Mouse (Mus musculus): Measurements from ENCODE around the gene Bpnt1. TPM values are rescaled to one million over a fixed set of nuclear protein-coding genes. Genes with fewer than 3 reads are reported as not detected.

Bpnt1 gene
- 31.8 and 33.1 TPM in 2 replicates for polyA plus RNA-seq (2014; fragmentation: Nextera tagmentation; extraction: Ambion mirVana)

- Histone ChIP-seq H3K9me3 (ENCODE audit: control insufficient read depth, low read length) (no peaks in the 10 kb centered on the region), H3K36me3 (ENCODE audit: control insufficient read depth, insufficient read depth, low read length) (no peaks in the 10 kb centered on the region), H3K27ac (ENCODE audit: low read depth, low read length) (peak within 1 kb of the TSS; percentile 69), H3K27me3 (ENCODE audit: control insufficient read depth, insufficient read depth, low read length) (no peaks in the 10 kb centered on the region), H3K9ac (ENCODE audit: low read length) (peak within 1 kb of the TSS; percentile 80), H3K4me3 (ENCODE audit: low read depth, low read length) (peak within 1 kb of the TSS; percentile 60), H3K4me2 (ENCODE audit: low read depth, low read length, severe bottlenecking) (peak within 1 kb of the TSS; percentile 69), H3K4me1 (replicated peaks; ENCODE audit: control insufficient read depth, insufficient read depth, low read length) (peaks cover 2% of the 10 kb centered on the region; the same call in 1 of the 2 replicates)
- ATAC-seq (replicated peaks; ENCODE audit: low FRiP score) (peak; percentile 83), DNase-seq (ENCODE audit: low spot score) (peak; percentile 93)
- WGBS = under 1% methylated on average over 24 of the region's 32 CpGs
Observed at GRCm38 (mm10) chr1:185331983-185332430, at the start of gene Bpnt1. Gene Bpnt1, plus strand, starts transcription at chr1:185332149.

DNA sequence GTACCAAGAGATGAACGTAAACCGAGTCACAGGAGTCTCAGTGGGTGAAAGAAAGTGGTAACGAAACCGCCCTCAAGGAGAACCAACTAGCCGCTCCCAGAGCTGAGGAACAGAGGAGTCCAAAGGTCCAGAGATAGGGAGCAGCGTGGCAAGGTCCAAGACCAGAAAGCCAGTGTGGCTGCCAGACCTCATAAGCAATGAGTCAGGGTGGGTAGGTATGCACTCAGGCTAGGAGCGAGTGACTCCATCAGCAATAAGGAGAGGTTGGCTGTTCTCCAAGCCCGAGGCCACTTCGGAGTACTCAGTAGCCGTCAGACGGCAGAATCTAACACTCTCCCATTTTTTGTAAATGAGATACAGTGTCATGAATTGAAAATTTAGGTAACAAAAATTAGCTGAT, 49.1 kb upstream of the Bpnt1 start:
- peak; percentile 42 for DNase-seq (ENCODE audit: low spot score)

DNA sequence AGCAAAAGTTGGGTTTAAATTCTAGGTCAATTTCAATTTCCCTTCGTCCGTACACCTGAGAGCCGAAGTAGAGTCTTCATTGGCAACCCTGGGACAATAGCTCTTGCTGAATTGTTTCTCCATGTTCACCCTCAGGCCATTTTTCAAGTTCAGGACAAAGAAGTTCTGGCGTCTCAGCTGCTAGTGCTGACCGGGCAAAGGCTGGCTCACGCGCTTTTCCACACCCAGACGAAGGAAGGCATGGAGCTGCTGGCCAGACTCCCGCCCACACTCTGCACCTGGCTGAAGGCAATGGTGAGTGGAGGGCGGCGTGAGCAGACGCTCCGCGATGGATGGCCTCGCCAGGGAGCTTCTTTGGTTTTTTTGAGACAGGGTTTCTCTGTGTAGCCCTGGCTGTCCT, 48.7 kb upstream of the Bpnt1 start:
- H3K9ac ChIP-seq (ENCODE audit: low read length) = no peak overlapping the region
- H3K27me3 ChIP-seq (ENCODE audit: control insufficient read depth, insufficient read depth, low read length) = no peaks in the 10 kb centered on the region
- H3K36me3 ChIP-seq (ENCODE audit: control insufficient read depth, insufficient read depth, low read length) = peaks cover 3% of the 10 kb centered on the region
- no peak overlapping the region for H3K4me3 ChIP-seq (ENCODE audit: low read depth, low read length)
- DNase-seq (ENCODE audit: low spot score) (no peak), ATAC-seq (replicated peaks; ENCODE audit: low FRiP score) (no peak)
- H3K9me3 ChIP-seq (ENCODE audit: control insufficient read depth, low read length) = no peaks in the 10 kb centered on the region
- no peak overlapping the region for H3K27ac ChIP-seq (ENCODE audit: low read depth, low read length)
- WGBS = 94% methylated on average over 15 of the region's 15 CpGs
- H3K4me2 ChIP-seq (ENCODE audit: low read depth, low read length, severe bottlenecking) = no peak overlapping the region
- no peaks in the 10 kb centered on the region for H3K4me1 ChIP-seq (replicated peaks; ENCODE audit: control insufficient read depth, insufficient read depth, low read length)

More for the DNA sequence above, 49.1 kb upstream of the Bpnt1 start:
- H3K4me3 ChIP-seq (ENCODE audit: low read depth, low read length) = no peak overlapping the region
- 96% methylated on average over 11 of the region's 11 CpGs for WGBS
- H3K9ac ChIP-seq (ENCODE audit: low read length) = no peak overlapping the region
- no peak overlapping the region for H3K4me2 ChIP-seq (ENCODE audit: low read depth, low read length, severe bottlenecking)
- no peak for ATAC-seq (replicated peaks; ENCODE audit: low FRiP score)
- H3K27me3 ChIP-seq (ENCODE audit: control insufficient read depth, insufficient read depth, low read length) = no peaks in the 10 kb centered on the region
- H3K9me3 ChIP-seq (ENCODE audit: control insufficient read depth, low read length) = no peaks in the 10 kb centered on the region
- H3K36me3 ChIP-seq (ENCODE audit: control insufficient read depth, insufficient read depth, low read length) = peaks cover 3% of the 10 kb centered on the region
- H3K27ac ChIP-seq (ENCODE audit: low read depth, low read length) = no peak overlapping the region
- H3K4me1 ChIP-seq (replicated peaks; ENCODE audit: control insufficient read depth, insufficient read depth, low read length) = no peaks in the 10 kb centered on the region

DNA sequence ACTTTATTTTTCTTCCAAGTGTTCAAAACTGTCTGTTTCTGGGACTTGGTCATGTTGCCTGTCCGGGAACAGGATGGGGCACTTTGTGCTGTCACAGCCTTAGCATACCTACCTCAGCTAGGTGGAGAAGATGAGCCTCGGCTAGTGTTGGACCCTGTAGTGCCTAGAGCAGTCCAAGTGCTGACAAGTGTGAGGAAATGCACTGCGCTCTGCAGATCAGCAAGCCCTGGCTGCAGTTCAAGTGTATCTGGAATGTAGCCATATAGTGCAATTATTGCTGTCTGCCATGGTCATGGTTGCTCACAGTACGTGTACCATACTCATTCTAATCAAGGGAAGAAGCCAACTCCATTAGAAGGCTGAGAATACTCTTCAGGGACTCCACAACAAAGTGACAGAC, 47.2 kb upstream of the Bpnt1 start:
- WGBS = 87% methylated on average over 4 of the region's 4 CpGs

DNA sequence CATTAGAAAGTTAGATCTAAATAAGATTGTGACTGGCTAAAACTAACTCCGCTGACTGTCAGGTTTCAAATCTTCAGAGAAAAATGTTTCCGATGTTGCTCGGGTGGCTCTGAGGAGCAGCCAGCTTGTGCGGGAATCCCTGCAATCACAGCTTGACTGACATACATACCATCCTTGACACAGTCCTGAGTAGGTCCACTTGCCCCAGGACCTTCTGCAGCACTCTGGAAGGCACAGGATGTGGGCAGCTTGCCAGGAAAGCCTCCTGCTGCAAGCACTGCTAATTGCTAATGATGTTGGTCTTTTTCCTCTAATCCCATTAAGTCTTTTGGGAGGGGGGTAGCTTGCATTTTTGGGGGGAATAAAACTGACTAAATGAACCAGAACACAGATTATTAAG, 46.8 kb upstream of the Bpnt1 start:
- H3K27ac ChIP-seq (ENCODE audit: low read depth, low read length) = no peak overlapping the region
- 0 out of 2 replicates have a peak, but pooled peaks have one; percentile 42 for ATAC-seq (replicated peaks; ENCODE audit: low FRiP score)
- no peaks in the 10 kb centered on the region for H3K9me3 ChIP-seq (ENCODE audit: control insufficient read depth, low read length)
- no peaks in the 10 kb centered on the region for H3K4me1 ChIP-seq (replicated peaks; ENCODE audit: control insufficient read depth, insufficient read depth, low read length)
- no peak overlapping the region for H3K9ac ChIP-seq (ENCODE audit: low read length)
- no peak for DNase-seq (ENCODE audit: low spot score)
- H3K4me3 ChIP-seq (ENCODE audit: low read depth, low read length) = no peak overlapping the region
- WGBS = 93% methylated on average over 4 of the region's 4 CpGs
- no peak overlapping the region for H3K4me2 ChIP-seq (ENCODE audit: low read depth, low read length, severe bottlenecking)
- H3K36me3 ChIP-seq (ENCODE audit: control insufficient read depth, insufficient read depth, low read length) = peaks cover 3% of the 10 kb centered on the region
- no peaks in the 10 kb centered on the region for H3K27me3 ChIP-seq (ENCODE audit: control insufficient read depth, insufficient read depth, low read length)

More for the DNA sequence above, 47.2 kb upstream of the Bpnt1 start:
- Histone ChIP-seq H3K36me3 (ENCODE audit: control insufficient read depth, insufficient read depth, low read length) (peaks cover 3% of the 10 kb centered on the region), H3K27ac (ENCODE audit: low read depth, low read length) (no peak overlapping the region), H3K4me1 (replicated peaks; ENCODE audit: control insufficient read depth, insufficient read depth, low read length) (no peaks in the 10 kb centered on the region), H3K9me3 (ENCODE audit: control insufficient read depth, low read length) (no peaks in the 10 kb centered on the region), H3K9ac (ENCODE audit: low read length) (no peak overlapping the region), H3K4me2 (ENCODE audit: low read depth, low read length, severe bottlenecking) (no peak overlapping the region), H3K27me3 (ENCODE audit: control insufficient read depth, insufficient read depth, low read length) (no peaks in the 10 kb centered on the region), H3K4me3 (ENCODE audit: low read depth, low read length) (no peak overlapping the region)
- ATAC-seq (replicated peaks; ENCODE audit: low FRiP score) (no peak), DNase-seq (ENCODE audit: low spot score) (no peak)

DNA sequence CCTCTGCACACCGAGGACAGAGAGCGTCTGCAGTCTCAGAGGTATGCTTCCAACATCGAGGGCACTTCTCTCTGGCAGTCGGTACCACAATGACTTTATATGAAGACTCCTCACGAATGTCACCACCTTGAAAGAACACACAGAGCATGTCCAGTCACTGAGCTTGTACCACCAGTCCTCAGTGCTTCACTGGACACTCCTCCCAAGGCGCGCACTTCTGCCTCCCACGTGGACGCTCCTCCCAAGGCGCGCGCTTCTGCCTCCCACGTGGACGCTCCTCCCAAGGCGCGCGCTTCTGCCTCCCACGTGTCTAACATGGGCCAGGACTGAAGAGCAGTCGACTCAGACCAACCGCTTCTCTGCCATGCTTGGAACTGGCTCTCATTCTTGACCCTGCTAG, 44.9 kb upstream of the Bpnt1 start:
- 92% methylated on average over 20 of the region's 20 CpGs for WGBS
- H3K27me3 ChIP-seq (ENCODE audit: control insufficient read depth, insufficient read depth, low read length) = no peaks in the 10 kb centered on the region
- no peak overlapping the region for H3K9ac ChIP-seq (ENCODE audit: low read length)
- H3K9me3 ChIP-seq (ENCODE audit: control insufficient read depth, low read length) = no peaks in the 10 kb centered on the region
- peaks cover 3% of the 10 kb centered on the region for H3K36me3 ChIP-seq (ENCODE audit: control insufficient read depth, insufficient read depth, low read length)
- H3K27ac ChIP-seq (ENCODE audit: low read depth, low read length) = no peak overlapping the region
- DNase-seq (ENCODE audit: low spot score) (no peak), ATAC-seq (replicated peaks; ENCODE audit: low FRiP score) (no peak)
- H3K4me2 ChIP-seq (ENCODE audit: low read depth, low read length, severe bottlenecking) = no peak overlapping the region
- no peak overlapping the region for H3K4me3 ChIP-seq (ENCODE audit: low read depth, low read length)
- H3K4me1 ChIP-seq (replicated peaks; ENCODE audit: control insufficient read depth, insufficient read depth, low read length) = no peaks in the 10 kb centered on the region

DNA sequence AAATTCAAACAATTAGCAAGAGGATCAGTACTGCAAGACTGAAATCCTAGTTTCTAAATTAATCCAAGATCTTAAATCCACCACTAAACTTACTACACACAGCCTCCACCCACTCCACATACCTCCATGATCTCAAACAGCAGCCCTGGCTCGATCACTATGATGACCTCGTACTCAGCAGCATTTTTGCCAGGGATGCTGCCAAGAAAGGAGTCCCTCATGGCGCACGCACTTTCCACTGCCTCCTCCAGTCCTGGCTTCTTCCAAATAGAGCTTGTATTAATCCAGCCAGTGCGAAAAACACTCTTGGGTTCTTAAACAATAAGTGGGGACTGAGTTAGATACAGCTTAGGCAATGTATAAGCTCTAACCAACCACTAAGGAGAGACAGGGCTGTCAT, 42.7 kb upstream of the Bpnt1 start:
- Histone ChIP-seq H3K27ac (ENCODE audit: low read depth, low read length) (no peak overlapping the region), H3K36me3 (ENCODE audit: control insufficient read depth, insufficient read depth, low read length) (peaks cover 5% of the 10 kb centered on the region), H3K4me3 (ENCODE audit: low read depth, low read length) (no peak overlapping the region), H3K4me2 (ENCODE audit: low read depth, low read length, severe bottlenecking) (no peak overlapping the region), H3K27me3 (ENCODE audit: control insufficient read depth, insufficient read depth, low read length) (no peaks in the 10 kb centered on the region), H3K9ac (ENCODE audit: low read length) (no peak overlapping the region), H3K4me1 (replicated peaks; ENCODE audit: control insufficient read depth, insufficient read depth, low read length) (no peaks in the 10 kb centered on the region), H3K9me3 (ENCODE audit: control insufficient read depth, low read length) (no peaks in the 10 kb centered on the region)
- ATAC-seq (replicated peaks; ENCODE audit: low FRiP score) = no peak
- no peak for DNase-seq (ENCODE audit: low spot score)
- 89% methylated on average over 5 of the region's 5 CpGs for WGBS

GRCm38 (mm10) chr1:185291336-185291735, 40.6 kb upstream of the Bpnt1 start:
- no peak overlapping the region for H3K4me2 ChIP-seq (ENCODE audit: low read depth, low read length, severe bottlenecking)
- no peak overlapping the region for H3K9ac ChIP-seq (ENCODE audit: low read length)
- no peak for ATAC-seq (replicated peaks; ENCODE audit: low FRiP score)
- no peak overlapping the region for H3K27ac ChIP-seq (ENCODE audit: low read depth, low read length)
- H3K27me3 ChIP-seq (ENCODE audit: control insufficient read depth, insufficient read depth, low read length) = no peaks in the 10 kb centered on the region
- DNase-seq (ENCODE audit: low spot score) = no peak
- H3K4me3 ChIP-seq (ENCODE audit: low read depth, low read length) = no peak overlapping the region
- H3K9me3 ChIP-seq (ENCODE audit: control insufficient read depth, low read length) = no peaks in the 10 kb centered on the region
- H3K4me1 ChIP-seq (replicated peaks; ENCODE audit: control insufficient read depth, insufficient read depth, low read length) = no peaks in the 10 kb centered on the region
- peaks cover 5% of the 10 kb centered on the region for H3K36me3 ChIP-seq (ENCODE audit: control insufficient read depth, insufficient read depth, low read length)
- 89% methylated on average over 4 of the region's 4 CpGs for WGBS

DNA sequence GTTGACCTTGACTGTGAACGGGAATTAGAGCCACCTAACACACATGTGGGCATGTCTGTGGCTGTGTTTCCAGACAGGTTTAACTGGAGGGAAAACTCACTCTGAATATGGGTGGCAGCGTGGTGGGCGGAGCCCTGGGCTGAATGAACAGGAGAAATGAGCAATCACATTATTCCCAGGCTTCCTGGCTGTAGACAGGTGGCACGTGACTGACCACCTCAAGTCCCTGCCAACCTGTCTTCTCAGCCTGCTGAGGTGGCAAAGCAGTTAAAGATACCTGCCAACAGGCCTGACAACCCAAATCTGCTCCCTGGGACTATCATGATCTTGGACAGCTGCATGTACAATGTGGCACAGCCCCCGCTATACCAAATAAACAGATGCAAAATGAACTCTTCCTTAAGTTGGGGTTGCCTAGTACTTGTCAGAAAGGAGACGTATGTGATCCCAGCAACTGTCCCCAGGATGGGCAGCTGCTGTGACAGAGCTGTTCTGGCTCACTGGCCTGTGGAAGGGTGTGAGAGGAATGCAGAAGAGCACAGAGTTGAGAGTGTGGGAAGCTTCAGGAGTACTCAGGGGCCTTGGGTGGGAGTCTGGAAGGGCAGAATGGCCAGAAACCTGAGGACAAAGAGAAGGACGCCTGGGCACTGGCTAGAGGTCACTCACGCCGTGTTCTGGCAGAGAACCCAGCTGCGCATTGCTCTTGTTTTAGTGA, 39.1 kb upstream of the Bpnt1 start:
- no peak overlapping the region for H3K4me3 ChIP-seq (ENCODE audit: low read depth, low read length)
- DNase-seq (ENCODE audit: low spot score) (no peak), ATAC-seq (replicated peaks; ENCODE audit: low FRiP score) (no peak)
- H3K9me3 ChIP-seq (ENCODE audit: control insufficient read depth, low read length) = no peaks in the 10 kb centered on the region
- H3K27ac ChIP-seq (ENCODE audit: low read depth, low read length) = no peak overlapping the region
- H3K9ac ChIP-seq (ENCODE audit: low read length) = no peak overlapping the region
- H3K4me1 ChIP-seq (replicated peaks; ENCODE audit: control insufficient read depth, insufficient read depth, low read length) = no peaks in the 10 kb centered on the region
- WGBS = 94% methylated on average over 10 of the region's 10 CpGs
- peaks cover 2% of the 10 kb centered on the region; the same call in 1 of the 2 replicates for H3K36me3 ChIP-seq (ENCODE audit: control insufficient read depth, insufficient read depth, low read length)
- no peaks in the 10 kb centered on the region for H3K27me3 ChIP-seq (ENCODE audit: control insufficient read depth, insufficient read depth, low read length)
- no peak overlapping the region for H3K4me2 ChIP-seq (ENCODE audit: low read depth, low read length, severe bottlenecking)
